Mouse (Mus musculus): Measurements from ENCODE around the gene Vkorc1l1.

- TF ChIP-seq CTCF (IDR thresholded peaks at IDR 0.05; ENCODE audit: control insufficient read depth, insufficient read depth, low read length) (peak; percentile 51), POLR2A (IDR thresholded peaks at IDR 0.05; ENCODE audit: borderline replicate concordance, control insufficient read depth, low read depth, low read length) (no peak)
These were observed 69.2 kb downstream of the Vkorc1l1 start for GRCm38 (mm10) chr5:130010961-130011360.
